Mouse (Mus musculus) liver, embryonic 12.5 days (tissue): ENCODE data around the gene Irs1. TPM values are rescaled to one million over a fixed set of nuclear protein-coding genes. Genes with fewer than 3 reads are reported as not detected.

Experiments used
- ATAC-seq: fragments of 200-750 bp; cut with Nextera tagmentation; 2 replicates; pipeline ENCODE4 v1.8.0; 2017; ENCODE audit warnings: moderate number of reproducible peaks, mild to moderate bottlenecking, moderate library complexity
- H3K27ac ChIP-seq: fragments of 300-500 bp; sonication (generic); 2 replicates; pipeline ENCODE4 v1.5.1; 2016; ENCODE audit warnings: mild to moderate bottlenecking
- H3K27me3 ChIP-seq: fragments of 300-500 bp; sonication (generic); replicated peaks from 2 replicates; pipeline ENCODE4 v1.6.1; 2016; ENCODE audit warnings: mild to moderate bottlenecking, moderate library complexity
- H3K36me3 ChIP-seq: fragments of 300-500 bp; sonication (generic); 2 replicates; pipeline ENCODE4 v1.6.1; 2016; ENCODE audit warnings: mild to moderate bottlenecking, moderate library complexity
- H3K4me1 ChIP-seq: fragments of 300-500 bp; sonication (generic); 2 replicates; pipeline ENCODE4 v1.6.1; 2016
- H3K4me2 ChIP-seq: fragments of 300-500 bp; sonication (generic); 2 replicates; pipeline ENCODE4 v1.6.1; 2016; ENCODE audit warnings: mild to moderate bottlenecking, moderate library complexity
- H3K4me3 ChIP-seq: fragments of 300-500 bp; sonication (generic); 2 replicates; pipeline ENCODE4 v1.5.1; 2016; ENCODE audit warnings: mild to moderate bottlenecking, moderate library complexity
- H3K9ac ChIP-seq: fragments of 300-500 bp; sonication (generic); 2 replicates; pipeline ENCODE4 v1.6.1; 2016; ENCODE audit warnings: mild to moderate bottlenecking, moderate library complexity
- H3K9me3 ChIP-seq: fragments of 300-500 bp; sonication (generic); replicated peaks from 2 replicates; pipeline ENCODE4 v1.6.1; 2016; ENCODE audit warnings: mild to moderate bottlenecking, moderate library complexity
- WGBS: fragments of 180-500 bp; shearing (Covaris S2); methylation state at CpG from one replicate; pipeline ENCODE4 v1.1.7; 2016; ENCODE audit not compliant: insufficient replicate concordance; 5-methylcytosine and 5-hydroxymethylcytosine counted together
- polyA plus RNA-seq: library from polyadenylated mRNA; unstranded; fragments of >200 nt; fragmentation: Nextera tagmentation; extraction: Ambion mirVana; gene quantifications from 2 replicates; pipeline ENCODE4 v1.2.1, GENCODE M21; 2016

Irs1 gene
- polyA plus RNA-seq, 1 experiment from 2014 or later = 1.8 TPM

GRCm38 (mm10) chr1:82272231-82272630 lies 19.0 kb downstream of the Irs1 start:
- H3K4me3 ChIP-seq = no peak overlapping the region
- H3K9me3 ChIP-seq = no peaks in the 10 kb centered on the region
- no peak for ATAC-seq
- 70% methylated on average over 5 of the region's 5 CpGs for WGBS
- no peak overlapping the region for H3K4me2 ChIP-seq
- no peak overlapping the region for H3K9ac ChIP-seq
- no peak overlapping the region for H3K27ac ChIP-seq
- no peaks in the 10 kb centered on the region for H3K4me1 ChIP-seq
- peaks cover 3% of the 10 kb centered on the region; the same call in 1 of the 2 replicates for H3K27me3 ChIP-seq
- peaks cover 5% of the 10 kb centered on the region; the same call in 1 of the 2 replicates for H3K36me3 ChIP-seq

DNA sequence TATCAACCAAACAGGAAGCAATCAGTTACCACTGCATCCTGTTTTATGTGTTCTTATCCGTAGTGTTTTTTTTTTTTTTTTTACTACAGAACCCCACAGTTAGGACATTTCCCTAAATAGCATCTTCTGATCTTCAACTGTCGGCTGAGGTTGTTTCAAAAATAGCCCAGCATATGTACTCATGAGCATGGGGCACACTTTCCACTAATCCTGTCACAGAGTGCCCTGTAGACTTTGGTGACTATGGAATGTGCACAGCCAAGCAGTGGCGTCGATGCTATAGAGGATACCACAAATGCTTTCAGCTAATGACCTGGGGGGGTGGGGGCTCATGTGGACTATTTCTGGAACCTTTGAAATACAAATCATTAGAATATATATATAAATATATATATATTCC lies 23.7 kb downstream of the Irs1 start:
- Histone ChIP-seq H3K9ac (no peak overlapping the region), H3K27me3 (peaks cover 3% of the 10 kb centered on the region; the same call in 1 of the 2 replicates), H3K27ac (no peak overlapping the region), H3K36me3 (peaks cover 5% of the 10 kb centered on the region; the same call in 1 of the 2 replicates), H3K4me2 (no peak overlapping the region), H3K4me1 (no peaks in the 10 kb centered on the region), H3K9me3 (no peaks in the 10 kb centered on the region), H3K4me3 (no peak overlapping the region)
- ATAC-seq = no peak
- 32% methylated on average over 4 of the region's 4 CpGs for WGBS

DNA sequence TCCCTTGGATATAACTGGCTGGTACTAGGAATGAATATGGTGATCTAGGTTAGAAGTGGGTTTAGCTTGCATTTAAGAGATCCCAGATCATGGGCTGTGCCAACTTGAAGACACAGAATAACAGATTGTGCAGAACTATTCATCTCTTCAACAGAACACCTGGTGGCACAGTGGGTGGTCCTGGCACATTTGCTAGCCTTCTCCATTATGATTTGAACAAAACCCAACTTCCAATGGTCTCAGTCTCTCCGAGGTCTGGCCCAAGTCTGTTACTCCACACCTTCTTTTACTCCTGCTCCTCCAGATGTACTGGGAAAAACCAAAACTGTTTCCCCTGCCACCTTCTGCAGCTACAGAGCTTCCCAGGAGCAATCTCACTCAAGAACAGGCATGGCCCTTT lies 28.9 kb downstream of the Irs1 start:
- Histone ChIP-seq H3K4me1 (no peaks in the 10 kb centered on the region), H3K4me3 (no peak overlapping the region), H3K36me3 (no peaks in the 10 kb centered on the region), H3K27me3 (no peaks in the 10 kb centered on the region), H3K9ac (no peak overlapping the region), H3K9me3 (no peaks in the 10 kb centered on the region), H3K4me2 (no peak overlapping the region), H3K27ac (no peak overlapping the region)
- WGBS = 68% methylated on average over 1 of the region's 1 CpGs
- no peak for ATAC-seq

GRCm38 (mm10) chr1:82261638-82262037 lies 29.6 kb downstream of the Irs1 start:
- Histone ChIP-seq H3K9me3 (no peaks in the 10 kb centered on the region), H3K27me3 (no peaks in the 10 kb centered on the region), H3K4me1 (no peaks in the 10 kb centered on the region), H3K4me3 (no peak overlapping the region), H3K4me2 (no peak overlapping the region), H3K36me3 (no peaks in the 10 kb centered on the region), H3K9ac (no peak overlapping the region), H3K27ac (no peak overlapping the region)
- no peak for ATAC-seq
- WGBS = 62% methylated on average over 5 of the region's 5 CpGs

DNA sequence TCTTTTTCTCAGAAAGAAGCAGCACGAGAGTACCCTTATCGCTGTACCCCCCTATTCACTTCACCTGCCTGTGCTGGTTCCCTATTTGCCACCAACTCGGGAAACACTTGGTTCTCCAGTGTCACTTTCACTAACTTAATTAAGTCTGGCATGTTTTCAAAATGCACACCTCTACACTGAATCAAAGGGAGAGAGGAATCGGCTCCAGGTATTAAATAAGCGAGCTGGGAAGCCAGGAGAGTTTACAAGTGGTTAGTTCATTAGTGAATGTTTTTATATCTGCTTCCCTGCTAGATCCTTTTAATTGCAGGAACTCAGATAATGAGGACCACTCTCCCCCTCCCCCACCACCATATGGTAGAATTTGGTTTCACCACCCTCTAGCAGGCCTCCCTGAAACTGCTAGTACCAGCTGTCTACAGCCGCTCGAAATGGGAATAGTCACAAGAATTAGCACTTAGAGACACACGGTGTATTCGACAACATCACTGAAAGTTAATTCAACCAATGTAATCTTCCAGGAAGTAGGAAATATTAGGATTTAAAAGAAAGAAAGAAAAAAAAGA lies 30.1 kb downstream of the Irs1 start:
- Histone ChIP-seq H3K9me3 (no peaks in the 10 kb centered on the region), H3K4me2 (no peak overlapping the region), H3K27me3 (no peaks in the 10 kb centered on the region), H3K4me1 (no peaks in the 10 kb centered on the region), H3K27ac (no peak overlapping the region), H3K4me3 (no peak overlapping the region), H3K9ac (no peak overlapping the region), H3K36me3 (no peaks in the 10 kb centered on the region)
- 58% methylated on average over 9 of the region's 9 CpGs for WGBS
- ATAC-seq = no peak

- Histone ChIP-seq H3K4me1 (no peaks in the 10 kb centered on the region), H3K9ac (no peak overlapping the region), H3K36me3 (no peaks in the 10 kb centered on the region), H3K27ac (no peak overlapping the region), H3K27me3 (no peaks in the 10 kb centered on the region), H3K4me2 (no peak overlapping the region), H3K4me3 (no peak overlapping the region), H3K9me3 (no peaks in the 10 kb centered on the region)
- 53% methylated on average over 3 of the region's 3 CpGs for WGBS
- no peak for ATAC-seq
Measured at GRCm38 (mm10) chr1:82260055-82260454, 31.2 kb downstream of the Irs1 start.

DNA sequence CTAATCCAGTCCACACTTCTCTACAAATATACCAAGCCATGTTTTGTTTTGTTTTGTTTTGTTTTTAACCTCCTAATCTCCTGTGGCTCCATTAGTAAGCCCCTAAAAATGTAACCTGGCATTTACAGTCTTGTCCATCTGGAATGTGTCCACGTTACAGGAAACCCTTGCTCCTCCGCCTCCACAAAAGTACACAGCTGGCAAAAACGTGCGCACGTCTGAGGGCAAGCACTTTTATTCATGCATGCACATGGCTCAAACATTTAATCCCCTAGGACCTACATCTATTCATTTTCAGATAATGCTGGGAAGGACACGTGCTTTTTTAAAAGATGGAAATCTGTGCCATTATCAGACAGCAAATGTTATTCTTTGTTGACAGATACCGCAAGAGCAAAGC lies 32.9 kb downstream of the Irs1 start:
- Histone ChIP-seq H3K36me3 (no peaks in the 10 kb centered on the region), H3K27me3 (no peaks in the 10 kb centered on the region), H3K9ac (no peak overlapping the region), H3K9me3 (no peaks in the 10 kb centered on the region), H3K4me1 (no peaks in the 10 kb centered on the region), H3K27ac (no peak overlapping the region), H3K4me3 (no peak overlapping the region), H3K4me2 (no peak overlapping the region)
- ATAC-seq = no peak
- 63% methylated on average over 7 of the region's 7 CpGs for WGBS

- H3K36me3 ChIP-seq = no peaks in the 10 kb centered on the region
- H3K27ac ChIP-seq = no peak overlapping the region
- H3K9ac ChIP-seq = no peak overlapping the region
- H3K4me1 ChIP-seq = no peaks in the 10 kb centered on the region
- no peak for ATAC-seq
- no peaks in the 10 kb centered on the region for H3K27me3 ChIP-seq
- WGBS = 57% methylated on average over 5 of the region's 5 CpGs
- H3K9me3 ChIP-seq = no peaks in the 10 kb centered on the region
- H3K4me3 ChIP-seq = no peak overlapping the region
- no peak overlapping the region for H3K4me2 ChIP-seq
Measured at GRCm38 (mm10) chr1:82257457-82257856, 33.8 kb downstream of the Irs1 start.

DNA sequence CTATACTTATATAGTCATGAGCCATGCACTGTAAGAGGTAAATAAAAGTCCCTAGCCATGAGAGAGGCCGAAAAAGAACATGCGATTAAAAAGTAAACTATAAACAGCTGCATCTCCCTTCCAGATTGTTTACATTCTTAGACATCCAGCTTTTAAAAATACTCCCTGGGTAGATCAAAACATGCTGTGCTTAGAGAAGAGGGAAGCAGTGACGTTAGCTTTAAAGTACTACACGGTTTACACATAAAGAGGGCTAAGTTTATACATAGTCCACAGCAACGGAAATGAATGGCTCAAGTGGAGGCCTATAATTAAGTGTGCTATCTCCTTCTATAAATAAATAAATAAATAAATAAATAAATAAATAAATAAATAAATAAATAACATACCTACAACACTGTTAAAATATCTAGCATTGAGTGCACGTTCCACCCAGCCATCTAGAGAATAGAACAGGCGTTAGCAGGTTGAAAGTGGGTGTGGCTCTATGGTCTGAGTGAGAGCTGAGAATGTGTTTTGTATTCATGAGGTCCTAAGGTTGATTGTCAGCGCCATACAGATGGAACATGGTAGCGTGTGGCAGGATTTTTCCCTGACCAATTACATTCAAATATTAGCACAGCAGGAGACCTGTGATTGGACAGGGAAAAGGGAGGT lies 37.3 kb downstream of the Irs1 start:
- Histone ChIP-seq H3K4me2 (no peak overlapping the region), H3K4me1 (no peaks in the 10 kb centered on the region), H3K9me3 (no peaks in the 10 kb centered on the region), H3K36me3 (no peaks in the 10 kb centered on the region), H3K27me3 (no peaks in the 10 kb centered on the region), H3K4me3 (no peak overlapping the region), H3K9ac (no peak overlapping the region), H3K27ac (no peak overlapping the region)
- no peak for ATAC-seq
- 69% methylated on average over 9 of the region's 9 CpGs for WGBS

DNA sequence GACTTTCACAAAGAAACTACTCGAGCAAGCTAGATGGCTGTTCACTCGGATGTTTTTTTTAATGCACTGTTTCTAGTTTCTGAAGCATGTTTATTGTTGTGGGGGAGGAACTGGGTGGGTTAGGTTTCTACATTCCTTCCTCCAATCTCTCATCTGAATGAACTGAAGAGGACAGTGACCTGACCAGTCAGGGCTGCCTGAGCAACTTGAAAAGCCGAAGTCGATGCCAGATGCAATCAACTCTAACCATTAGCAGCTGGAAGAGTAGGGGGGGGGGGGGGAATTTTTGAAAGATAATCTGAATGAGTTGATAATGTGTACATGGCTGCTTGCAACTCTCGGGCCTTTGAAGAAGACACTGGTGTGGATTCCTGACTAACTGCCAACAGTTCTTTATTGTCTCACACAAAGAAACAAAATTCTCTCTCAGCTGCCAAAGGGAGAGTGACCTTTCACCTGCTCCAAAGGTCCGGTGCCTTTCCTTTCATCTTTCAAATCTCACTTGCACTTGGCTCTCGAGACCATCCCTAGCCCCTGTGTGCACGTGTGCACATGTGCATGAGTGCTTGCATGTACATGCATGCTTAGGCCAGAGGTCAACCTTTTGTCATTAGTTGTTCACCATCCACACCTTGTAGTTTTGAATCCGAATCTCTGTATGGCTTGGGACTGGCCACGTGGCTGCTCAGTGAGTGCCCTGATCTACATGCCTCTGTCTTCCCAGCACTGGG lies 43.8 kb downstream of the Irs1 start:
- H3K27me3 ChIP-seq = no peaks in the 10 kb centered on the region
- H3K36me3 ChIP-seq = no peaks in the 10 kb centered on the region
- no peak overlapping the region for H3K4me2 ChIP-seq
- WGBS = 60% methylated on average over 10 of the region's 10 CpGs
- no peaks in the 10 kb centered on the region for H3K9me3 ChIP-seq
- no peak for ATAC-seq
- H3K27ac ChIP-seq = no peak overlapping the region
- H3K4me3 ChIP-seq = no peak overlapping the region
- no peak overlapping the region for H3K9ac ChIP-seq
- H3K4me1 ChIP-seq = peaks cover 5% of the 10 kb centered on the region; the same call in 1 of the 2 replicates

DNA sequence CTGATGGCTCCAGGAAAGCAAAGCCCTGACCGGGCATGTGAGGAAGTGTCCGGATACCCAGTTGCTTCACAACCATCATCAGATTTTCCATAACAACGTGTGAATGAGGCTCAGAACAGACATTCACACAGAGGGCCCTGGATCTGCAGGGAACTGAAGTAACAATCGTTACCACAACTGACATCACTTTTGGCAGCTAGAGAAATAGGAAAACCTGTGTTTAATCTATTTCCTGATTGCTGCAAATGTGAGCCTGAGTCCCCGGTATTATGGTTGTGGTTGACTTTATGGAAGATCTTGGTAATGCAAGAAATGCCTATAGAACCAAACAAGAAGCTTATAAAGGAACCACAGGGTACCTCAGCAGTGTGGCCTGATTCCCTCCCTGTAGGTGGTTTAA lies 46.2 kb downstream of the Irs1 start:
- no peak overlapping the region for H3K4me2 ChIP-seq
- H3K36me3 ChIP-seq = no peaks in the 10 kb centered on the region
- H3K9me3 ChIP-seq = no peaks in the 10 kb centered on the region
- no peak for ATAC-seq
- no peak overlapping the region for H3K4me3 ChIP-seq
- H3K27me3 ChIP-seq = no peaks in the 10 kb centered on the region
- 59% methylated on average over 5 of the region's 5 CpGs for WGBS
- no peak overlapping the region for H3K27ac ChIP-seq
- peaks cover 5% of the 10 kb centered on the region; the same call in 1 of the 2 replicates for H3K4me1 ChIP-seq
- H3K9ac ChIP-seq = no peak overlapping the region

DNA sequence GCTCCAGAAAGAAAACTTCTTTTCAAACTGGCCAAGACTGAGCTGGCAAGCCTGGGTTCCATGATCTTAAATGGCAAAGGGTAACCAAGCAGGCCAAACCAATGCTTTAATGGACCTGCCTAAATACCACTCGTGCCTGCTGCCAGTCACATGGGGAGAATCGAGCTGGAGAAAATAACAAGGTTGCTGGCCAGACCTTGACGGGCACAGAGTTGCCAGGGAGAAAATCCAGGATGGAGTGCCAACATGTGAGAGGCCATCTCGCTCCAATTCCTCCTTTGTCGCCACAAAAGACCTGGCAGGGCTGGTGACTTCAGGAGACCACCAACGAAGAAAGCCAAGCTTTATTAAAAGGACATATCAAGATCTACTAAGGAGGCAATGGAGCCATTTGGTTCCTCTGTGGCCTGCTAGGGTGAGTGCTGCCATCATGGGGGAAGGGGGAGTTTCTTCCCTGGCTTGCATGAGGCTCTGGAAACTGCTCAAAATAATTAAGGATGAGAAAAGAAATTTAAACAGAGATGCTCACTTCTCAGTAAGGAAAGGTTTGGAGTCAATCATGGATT lies 47.9 kb downstream of the Irs1 start:
- H3K4me3 ChIP-seq = no peak overlapping the region
- no peaks in the 10 kb centered on the region for H3K36me3 ChIP-seq
- H3K27me3 ChIP-seq = no peaks in the 10 kb centered on the region
- H3K9ac ChIP-seq = no peak overlapping the region
- WGBS = 62% methylated on average over 6 of the region's 6 CpGs
- peaks cover 5% of the 10 kb centered on the region; the same call in 1 of the 2 replicates for H3K4me1 ChIP-seq
- no peak overlapping the region for H3K4me2 ChIP-seq
- H3K9me3 ChIP-seq = no peaks in the 10 kb centered on the region
- no peak overlapping the region for H3K27ac ChIP-seq
- ATAC-seq = no peak
